ENCODE assay signal across 26 mouse cellular contexts in the genomic region with DNA sequence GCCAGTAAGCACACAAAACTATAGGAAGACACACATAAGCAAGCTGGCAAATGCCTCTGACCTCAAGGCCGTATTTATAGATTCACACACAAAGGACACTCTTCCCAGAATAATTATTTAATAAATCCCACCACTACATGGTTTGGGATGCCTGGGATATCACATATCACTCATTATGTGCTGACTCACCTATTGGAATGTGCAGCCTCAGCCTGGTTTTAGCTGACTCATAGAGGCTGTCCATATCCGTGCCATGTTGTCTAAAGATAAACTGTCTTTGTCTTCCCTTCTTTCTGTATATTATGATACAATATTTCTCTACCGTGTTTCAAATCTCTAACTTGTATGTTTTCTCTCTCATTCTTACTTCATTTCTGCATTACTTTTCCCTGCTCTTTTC.
DNase-seq lines count a peak whose midpoint lies in the region; ATAC-seq and TF ChIP-seq lines count a peak whose summit lies in the region.
"Had no signal": no experiment of that assay in that cellular context is flagged by ENCODE, and none has a peak within 500 bp of the region (broad histone marks: within the 10 kb centered on the region; RNA-seq: fewer than 3 reads in every experiment).

No protein-coding gene starts in this region.

- TF ChIP-seq CTCF in MEL (IDR thresholded peaks at IDR 0.05 in 2 of 3, conservative IDR thresholded peaks at IDR 0.05 in 1 of 3; ENCODE audit: control insufficient read depth in 1 of 3, insufficient read depth in 1 of 3, low read depth in 2 of 3, low read length in 3 of 3, poor library complexity in 1 of 3, severe bottlenecking in 1 of 3) (no peak), Patski (IDR thresholded peaks at IDR 0.05) (no peak)

- H3K27me3 ChIP-seq in MEL (ENCODE audit: control insufficient read depth in 1 of 2, insufficient read depth in 2 of 2, low read length in 2 of 2) (no peaks in the 10 kb centered on the region), Patski (peaks cover 3% of the 10 kb centered on the region)
- H3K27me3 ChIP-seq: CH12.LX; embryonic facial prominence, embryonic 12.5 days; embryonic facial prominence, embryonic 15.5 days; hindbrain, embryonic 13.5 days; intestine, embryonic 15.5 days had no signal

- POLR2A ChIA-PET in Patski (lab: Charles Lee): no interaction called here

- H3K27ac ChIP-seq in MEL (ENCODE audit: control insufficient read depth, low read depth, low read length): no peak overlapping the region
- H3K27ac ChIP-seq: embryonic facial prominence, embryonic 12.5 days; embryonic facial prominence, embryonic 15.5 days; gastrocnemius, adult 2 months; hindbrain, embryonic 10.5 days; hindbrain, embryonic 13.5 days; intestine, embryonic 15.5 days had no signal

- H3K36me3 ChIP-seq in MEL (ENCODE audit: control insufficient read depth in 1 of 2, insufficient read depth in 2 of 2, low read length in 2 of 2): no peaks in the 10 kb centered on the region
- H3K36me3 ChIP-seq: embryonic facial prominence, embryonic 12.5 days; embryonic facial prominence, embryonic 15.5 days; hindbrain, embryonic 10.5 days; hindbrain, embryonic 13.5 days; intestine, embryonic 15.5 days had no signal

- no peaks in the 10 kb centered on the region for H3K9me3 ChIP-seq in MEL (replicated peaks; ENCODE audit: insufficient read depth, low read length)
- H3K9me3 ChIP-seq: embryonic facial prominence, embryonic 12.5 days; embryonic facial prominence, embryonic 15.5 days; hindbrain, embryonic 10.5 days; hindbrain, embryonic 13.5 days; intestine, embryonic 15.5 days had no signal

- no peak for TF ChIP-seq RAD21 in MEL (IDR thresholded peaks at IDR 0.05; ENCODE audit: low read depth, low read length)

- no peak overlapping the region for H3K4me3 ChIP-seq in MEL (ENCODE audit: control insufficient read depth in 1 of 2, insufficient read depth in 1 of 2, low read depth in 2 of 2, low read length in 2 of 2)
- H3K4me3 ChIP-seq: embryonic facial prominence, embryonic 12.5 days; embryonic facial prominence, embryonic 15.5 days; gastrocnemius, adult 2 months; hindbrain, embryonic 10.5 days; hindbrain, embryonic 13.5 days; intestine, embryonic 15.5 days had no signal

- H3K79me2 ChIP-seq in MEL (ENCODE audit: control insufficient read depth, insufficient read depth, low read length, poor library complexity): no peaks in the 10 kb centered on the region

- in situ Hi-C loops in Patski (cut with MboI; ENCODE audit: low pct_unique_long_range_greater_than_20kb): no loop called here

- no peak for TF ChIP-seq POLR2A in MEL (IDR thresholded peaks at IDR 0.05; ENCODE audit: control insufficient read depth in 1 of 2, insufficient read depth in 1 of 2, low read depth in 1 of 2, low read length in 2 of 2, poor library complexity in 1 of 2)

- TF ChIP-seq EP300 in MEL (IDR thresholded peaks at IDR 0.05; ENCODE audit: low read depth in 1 of 2, low read length in 2 of 2): peak; percentile 17 to 37; a peak in 3 of 4 replicates

- DNase-seq in 3T3-L1 (ENCODE audit: low read depth, low spot score) (peak; percentile 88), MEL (ENCODE audit: low read depth, low spot score) (peak; percentile 29), Patski (ENCODE audit: low read depth, low spot score) (no peak)
- DNase-seq in kidney, postnatal 25 days: no peak
- no peak for DNase-seq in adrenal gland, postnatal 36 days
- no peak for DNase-seq in cerebellum, adult 18-20 months
- no peak for DNase-seq in right cerebral cortex, adult 18-20 months
- DNase-seq: adrenal gland, adult 8-10 months; adrenal gland, postnatal 25 days; cerebellum, adult 2 months; cerebellum, adult 9-11 months; cerebellum, postnatal 25 days; forebrain, postnatal 0 days; gastrocnemius, adult 2 months; gastrocnemius, postnatal 14 days; heart, adult 11 months; heart, postnatal 36 days had no signal

- ATAC-seq in Patski: peak; percentile 67
- ATAC-seq: activated CD4-positive, CD25-positive, alpha-beta regulatory T cell, adult 4 months; forebrain, embryonic 14.5 days; forebrain, postnatal 0 days; hindbrain, embryonic 16.5 days; intestine, embryonic 15.5 days had no signal

- CTCF ChIA-PET in Patski (lab: Charles Lee): no interaction called here

- H3K9ac ChIP-seq in MEL (ENCODE audit: control insufficient read depth, low read depth, low read length, poor library complexity, severe bottlenecking): no peak overlapping the region
- H3K9ac ChIP-seq: embryonic facial prominence, embryonic 12.5 days; embryonic facial prominence, embryonic 15.5 days; forebrain, postnatal 0 days; hindbrain, embryonic 13.5 days; intestine, embryonic 15.5 days had no signal

- H3K4me1 ChIP-seq in MEL (ENCODE audit: control insufficient read depth in 1 of 2, insufficient read depth in 2 of 2, low read length in 2 of 2): no peaks in the 10 kb centered on the region
- H3K4me1 ChIP-seq: embryonic facial prominence, embryonic 12.5 days; embryonic facial prominence, embryonic 15.5 days; hindbrain, embryonic 10.5 days; hindbrain, embryonic 13.5 days; intestine, embryonic 15.5 days had no signal

TF ChIP-seq in MEL, 35 proteins besides CTCF, POLR2A, EP300 and RAD21:
- TF ChIP-seq MEF2A (IDR thresholded peaks at IDR 0.05; ENCODE audit: extremely low read depth, insufficient replicate concordance, low read depth, low read length, poor library complexity, severe bottlenecking): no peak
- no peak for TF ChIP-seq RCOR1 (IDR thresholded peaks at IDR 0.05; ENCODE audit: low read depth, low read length)
- no peak for TF ChIP-seq TCF12 (IDR thresholded peaks at IDR 0.05; ENCODE audit: low read depth, low read length)
- TF ChIP-seq BHLHE40 (IDR thresholded peaks at IDR 0.05; ENCODE audit: borderline replicate concordance, low read depth, low read length): no peak
- no peak for TF ChIP-seq MYC (IDR thresholded peaks at IDR 0.05; ENCODE audit: low read depth, low read length)
TF ChIP-seq in MEL: peak in this region for 0.

Comparison
In these comparisons a context has a peak if more than half of its experiments do, and no peak if none do; other contexts are left out.
1. DNase-seq: peak in 3T3-L1 (single experiment) and MEL (single experiment); none in Patski (single experiment), kidney, postnatal 25 days (0 of 2), adrenal gland, postnatal 36 days (0 of 2), cerebellum, adult 18-20 months (0 of 2) and right cerebral cortex, adult 18-20 months (single experiment).